Mouse (Mus musculus): ENCODE data around the gene Epn3.
A peak's percentile ranks its signal among the peaks of the same experiment; 100 is the strongest.

The Epn3 gene

DNA sequence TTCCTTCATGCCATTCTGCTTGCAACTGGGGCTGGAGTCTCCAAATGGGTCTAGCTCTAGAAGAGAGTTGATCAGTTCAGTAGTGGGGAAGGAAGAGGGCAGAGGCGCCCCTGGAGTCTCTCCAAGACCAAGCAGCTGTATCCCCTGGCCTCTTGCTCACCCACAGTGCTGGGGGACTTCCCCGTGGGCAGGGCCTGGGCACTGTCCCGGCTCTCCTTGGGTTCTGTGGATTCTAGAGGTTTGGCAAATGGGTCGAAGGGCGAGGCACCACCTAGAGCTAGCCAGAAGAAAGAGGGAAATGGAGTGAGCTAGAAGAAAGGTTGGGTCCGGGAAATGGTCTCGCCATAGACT is 8.1 kb downstream of the Epn3 start:
- DNase-seq: no peak

DNA sequence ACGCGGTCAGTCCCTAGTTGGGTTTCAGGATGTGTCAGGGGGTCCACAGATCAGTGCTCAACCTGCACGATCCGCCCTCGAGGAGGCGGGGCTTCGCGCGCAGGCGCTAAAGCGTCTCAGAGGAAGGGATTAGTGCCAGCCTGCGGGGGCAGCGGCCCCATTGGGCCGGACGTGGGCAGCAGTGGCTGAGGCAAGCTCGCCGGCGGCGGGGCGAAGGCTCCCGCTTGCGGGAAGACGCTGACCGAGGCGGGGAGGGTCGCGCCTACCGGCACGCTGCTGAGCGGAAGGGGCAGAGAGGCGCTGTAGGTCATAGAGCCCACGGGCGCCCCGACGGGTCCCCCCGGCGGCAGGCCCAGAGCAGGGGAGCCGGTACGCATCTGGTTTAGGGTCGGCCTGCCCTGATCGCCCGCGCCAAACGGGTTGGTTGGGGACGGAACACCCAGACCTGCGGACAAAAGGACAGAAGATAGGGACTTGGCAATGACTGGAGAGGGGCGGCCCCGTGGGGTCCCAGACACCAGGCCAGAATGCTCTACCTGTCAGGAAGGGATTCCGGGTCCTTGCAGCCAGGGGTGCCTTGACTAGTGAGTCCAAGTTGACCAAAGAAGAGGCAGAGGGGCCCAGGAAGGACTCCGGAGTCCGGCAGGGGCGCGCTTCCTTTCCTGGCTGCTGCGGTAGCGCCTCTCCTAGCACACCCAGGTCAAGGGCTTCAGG is 8.6 kb downstream of the Epn3 start:
- peak; percentile 24 for DNase-seq

DNA sequence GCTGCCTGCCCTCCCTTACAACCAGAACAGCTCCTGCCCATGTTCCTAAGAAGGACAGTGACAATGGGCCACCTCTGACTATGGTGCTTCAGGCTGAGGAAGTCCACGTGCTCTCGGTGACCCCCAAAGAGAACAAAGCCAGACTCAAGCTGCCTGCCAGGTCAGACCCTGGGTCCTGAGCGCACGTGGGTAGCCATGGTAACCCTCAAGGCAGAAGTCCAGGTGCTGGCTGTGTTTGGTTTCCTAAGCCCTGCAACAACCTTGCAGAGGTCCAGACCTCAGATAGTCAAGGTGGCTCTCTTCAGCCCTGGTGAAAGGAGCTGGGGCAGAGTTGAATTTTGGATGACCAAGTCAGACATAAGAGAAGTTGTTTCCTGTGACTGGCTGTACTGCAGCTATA is 10.0 kb downstream of the Epn3 start:
- DNase-seq: no peak

DNA sequence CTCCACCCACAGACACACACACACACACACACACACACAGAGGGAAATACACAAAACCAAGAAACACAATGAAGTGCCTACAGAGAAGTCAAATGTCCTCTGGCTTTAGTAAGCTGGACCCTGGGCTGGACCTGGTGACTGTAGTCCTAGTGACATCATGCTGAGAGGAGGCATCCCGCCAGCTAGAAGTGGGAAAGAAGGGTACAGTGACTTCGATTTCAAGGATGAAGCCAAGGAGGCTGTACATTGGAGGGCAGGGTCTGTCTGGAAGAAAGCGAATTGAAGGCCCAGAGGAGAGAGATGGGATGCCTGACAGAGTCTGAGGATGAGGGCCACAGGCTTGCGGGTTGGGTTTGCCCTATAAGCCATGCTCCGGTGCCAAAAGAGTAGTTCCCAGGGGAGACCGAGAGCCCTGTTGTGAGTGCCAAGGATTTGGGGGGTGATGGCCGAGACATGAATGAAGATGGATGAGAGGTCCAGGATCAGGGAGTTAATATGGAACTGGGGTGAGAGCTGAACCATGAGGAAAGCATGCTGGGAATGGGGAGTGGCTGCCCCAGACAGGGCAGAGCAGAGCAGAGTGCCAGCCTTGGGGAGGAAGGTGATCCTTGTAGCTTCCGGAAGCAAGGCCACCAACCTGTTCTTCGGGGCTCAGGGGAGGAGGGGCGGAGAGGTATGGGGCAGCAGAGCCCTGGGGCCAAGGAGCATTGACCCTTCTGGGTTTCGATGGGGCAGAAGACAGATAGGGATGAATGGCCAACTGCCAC is 10.8 kb downstream of the Epn3 start:
- DNase-seq: peak; percentile 7

DNA sequence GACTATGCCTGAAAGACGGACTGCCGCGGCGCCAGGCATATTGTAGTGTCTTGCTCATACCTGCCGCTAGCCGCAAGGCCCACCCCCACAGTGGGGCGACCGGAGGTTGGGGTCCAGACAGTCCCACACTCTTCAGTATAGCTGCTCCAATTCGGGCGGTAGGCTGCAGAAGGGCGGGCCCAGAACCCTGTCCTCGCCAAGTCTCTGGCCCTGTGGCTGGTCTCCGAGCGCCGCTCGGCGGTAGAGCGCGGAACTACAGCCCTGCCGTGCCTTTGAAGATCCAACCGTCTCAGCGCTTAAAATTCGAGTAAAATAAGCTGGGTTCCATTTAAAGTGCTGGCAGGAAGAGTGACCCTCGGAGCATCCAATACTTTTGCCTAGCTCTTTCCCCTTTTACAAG is 13.8 kb downstream of the Epn3 start, which contains the start of gene Spata20:
Gene Spata20 (minus strand): TSS at position 179 of the 400 bp plus-strand sequence.
- DNase-seq: peak; percentile 95

DNA sequence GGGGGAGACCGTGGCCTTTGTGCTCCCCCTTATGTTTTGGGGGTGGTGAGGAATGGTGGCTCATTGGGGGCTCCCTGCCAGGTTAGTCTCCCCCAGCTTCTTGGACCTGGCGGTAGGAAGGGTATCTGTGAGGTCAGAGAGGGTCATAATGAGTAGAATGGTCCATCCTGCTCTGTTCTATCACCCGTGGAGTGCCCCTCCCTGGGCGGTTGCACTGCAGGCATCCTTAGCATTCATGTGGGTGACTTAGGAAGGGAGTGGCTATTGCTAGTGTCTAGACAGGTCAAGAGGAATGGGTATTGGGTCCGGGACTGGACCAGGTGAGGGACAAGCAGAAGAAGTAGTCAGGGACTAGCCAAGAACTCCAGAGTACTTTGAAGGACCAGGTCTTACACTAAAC is 14.6 kb downstream of the Epn3 start:
- peak; percentile 32 for DNase-seq

- DNase-seq: no peak
Observed at GRCm38 (mm10) chr11:94484636-94485035, 15.1 kb downstream of the Epn3 start.

DNA sequence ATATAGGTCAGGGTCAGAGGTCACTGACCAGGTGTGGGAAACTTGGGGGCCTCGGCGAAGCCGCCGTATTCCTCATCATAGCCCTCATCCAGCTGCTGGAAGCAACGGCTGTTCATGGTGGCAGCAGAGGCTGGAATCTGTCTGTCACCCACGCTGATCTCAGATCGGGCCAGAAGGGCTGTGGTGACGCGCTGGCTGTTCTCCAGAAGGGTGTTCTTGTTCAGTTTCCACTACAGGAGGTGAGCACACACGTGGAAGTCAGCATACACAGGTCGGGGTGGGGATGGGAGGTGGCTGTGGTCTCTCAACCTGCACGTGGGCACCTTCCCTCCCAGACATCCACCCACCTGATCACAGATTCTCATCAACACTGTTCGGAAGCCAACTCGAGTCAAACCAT is 15.9 kb downstream of the Epn3 start:
- no peak for DNase-seq

DNA sequence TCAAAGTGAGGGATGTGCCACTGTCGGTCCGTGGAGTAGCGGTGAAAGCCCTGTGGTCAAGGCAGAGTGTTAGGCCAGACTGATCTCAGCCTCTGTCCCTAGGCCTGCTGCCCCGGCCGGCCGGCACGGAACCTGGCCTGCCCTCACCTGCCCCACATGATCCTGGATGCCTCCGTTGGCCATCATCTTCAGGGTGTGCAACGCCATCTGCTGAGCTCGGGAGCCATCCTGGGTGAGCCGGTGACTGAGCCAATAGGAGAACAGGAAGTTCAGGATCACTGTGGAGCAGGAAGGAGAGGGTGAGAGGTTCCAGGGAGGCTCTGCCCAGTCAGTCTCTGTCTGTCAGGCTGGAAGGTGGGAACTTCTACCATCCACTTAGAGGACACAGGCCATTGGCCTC is 16.3 kb downstream of the Epn3 start:
- DNase-seq: peak; percentile 81

- DNase-seq: no peak
Observed at GRCm38 (mm10) chr11:94482738-94483137, 17.0 kb downstream of the Epn3 start.

- no peak for DNase-seq
Observed at GRCm38 (mm10) chr11:94481963-94482362, 17.8 kb downstream of the Epn3 start.

DNA sequence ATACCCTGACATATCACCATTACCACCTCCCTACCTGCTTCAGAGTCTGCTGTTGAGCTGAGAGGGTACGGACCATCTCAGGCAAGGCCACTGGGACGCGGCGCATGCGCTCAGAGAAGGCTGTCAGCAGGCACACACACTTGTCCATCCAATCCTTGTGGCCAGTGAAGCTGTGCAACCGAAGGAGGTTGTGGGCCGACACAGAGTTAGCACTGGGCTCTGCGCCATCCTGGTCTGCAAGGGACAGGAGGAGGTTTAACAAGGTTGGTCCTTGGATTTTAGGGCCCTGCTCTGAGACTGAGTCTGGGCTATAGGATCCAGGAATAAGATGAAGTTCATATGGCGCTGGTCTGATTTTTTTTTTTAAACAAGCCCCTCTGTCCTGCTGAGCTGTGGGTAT is 19.4 kb downstream of the Epn3 start:
- no peak for DNase-seq

GRCm38 (mm10) chr11:94477651-94478050 is 22.1 kb downstream of the Epn3 start:
- peak; percentile 68 for DNase-seq

- no peak for DNase-seq
Observed at GRCm38 (mm10) chr11:94475722-94476121, 24.1 kb downstream of the Epn3 start.

- no peak for DNase-seq
Observed at GRCm38 (mm10) chr11:94474544-94474910, 25.2 kb downstream of the Epn3 start.

DNA sequence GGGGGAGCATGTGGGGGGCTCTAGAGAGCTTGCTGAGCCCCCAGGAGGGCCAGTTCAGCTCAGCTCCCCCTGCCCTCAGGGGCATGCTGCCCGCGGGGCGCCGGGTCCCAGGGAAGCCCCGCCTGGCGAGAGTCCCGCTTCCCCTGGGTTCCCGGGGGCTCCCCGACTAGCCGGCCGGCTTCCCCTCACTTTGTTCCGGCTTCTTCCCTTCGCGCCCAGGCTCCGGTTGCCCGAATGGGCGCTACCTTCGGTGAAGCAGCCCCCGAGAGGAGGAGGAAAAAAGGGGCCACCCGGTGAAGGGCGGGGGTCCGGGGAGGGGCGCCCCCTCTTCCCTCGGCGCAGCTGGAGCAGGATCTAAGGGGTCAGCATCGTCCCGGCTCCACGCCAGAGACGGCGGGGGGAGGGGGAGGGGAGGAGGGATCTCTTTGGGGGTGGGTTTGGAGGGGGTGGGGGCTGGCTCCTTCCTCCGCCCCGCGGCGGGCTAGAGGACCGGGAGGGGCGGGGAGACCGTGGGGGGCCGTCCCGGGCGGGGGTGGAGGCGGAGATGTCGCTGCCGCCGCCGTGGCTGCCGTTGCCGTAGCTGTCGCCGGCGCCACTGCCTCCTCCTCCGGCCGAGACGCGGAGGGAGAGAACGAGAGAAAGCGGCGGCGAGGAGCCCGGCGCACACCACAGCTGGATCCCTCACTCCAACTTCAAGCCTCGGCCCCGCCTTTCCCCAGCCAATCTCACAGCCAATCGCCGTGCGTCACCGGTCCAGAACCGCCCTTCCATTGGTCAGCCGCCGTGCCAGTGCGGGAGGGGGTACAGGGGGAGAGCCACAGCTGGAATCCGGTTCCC is 25.8 kb downstream of the Epn3 start, which contains the start of gene Cacna1g:
Gene Cacna1g (minus strand): TSS at position 492 of the 837 bp plus-strand sequence.
- DNase-seq: peak; percentile 79

GRCm38 (mm10) chr11:94472916-94473706 is 26.7 kb downstream of the Epn3 start:
- DNase-seq: no peak

DNA sequence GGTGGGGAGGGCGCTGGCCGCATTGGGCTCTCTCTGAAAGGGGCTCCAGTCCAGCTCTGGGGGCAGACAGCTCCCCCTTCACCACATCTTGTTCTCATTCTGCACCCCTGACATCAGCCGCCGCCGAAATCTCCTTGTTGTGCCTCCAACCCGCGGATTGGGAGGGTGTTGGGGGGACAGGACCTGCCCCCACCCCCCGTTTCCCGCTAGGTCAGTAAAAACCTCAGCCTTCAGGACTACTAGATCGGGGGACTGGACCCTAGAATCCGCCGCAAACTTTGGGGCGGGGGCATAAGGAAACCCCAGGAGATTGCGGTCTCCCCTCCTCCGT is 27.2 kb downstream of the Epn3 start:
- no peak for DNase-seq

GRCm38 (mm10) chr11:94471740-94472584 is 27.8 kb downstream of the Epn3 start:
- DNase-seq: no peak

DNA sequence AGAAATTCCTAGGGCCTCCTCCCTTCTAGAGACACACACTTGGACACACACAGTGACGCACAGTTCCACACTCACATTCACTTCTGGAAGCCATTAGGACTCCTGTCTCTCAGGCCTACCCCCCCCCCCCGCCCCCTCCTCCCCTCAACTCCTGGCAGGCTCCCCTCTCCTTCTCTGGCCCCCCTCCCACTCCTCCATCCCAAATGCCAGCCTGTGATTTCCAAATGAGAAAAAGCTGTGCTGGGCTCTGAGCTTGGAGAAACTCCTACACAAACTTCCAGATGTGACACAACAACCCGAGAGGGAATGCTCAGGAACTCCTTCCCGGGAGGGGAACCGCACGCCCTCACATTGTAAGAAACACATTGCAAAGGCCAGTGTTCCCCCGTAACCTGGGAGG is 29.4 kb downstream of the Epn3 start:
- no peak for DNase-seq

GRCm38 (mm10) chr11:94469136-94470064 is 30.4 kb downstream of the Epn3 start:
- DNase-seq: no peak
